Mouse (Mus musculus) neural tube, embryonic 13.5 days (tissue): ENCODE results near the gene Lep. TPM values are rescaled to one million over a fixed set of nuclear protein-coding genes. Genes with fewer than 3 reads are reported as not detected.
A peak's percentile ranks its signal among the peaks of the same experiment; 100 is the strongest.

Experiments
- ATAC-seq: fragments of 200-750 bp; cut with Nextera tagmentation; 2 replicates; pipeline ENCODE4 v1.8.0; 2017; ENCODE audit warnings: low read depth, mild to moderate bottlenecking, moderate TSS enrichment, moderate library complexity
- H3K27ac ChIP-seq: fragments of 300-500 bp; sonication (generic); replicated peaks from 2 replicates; pipeline ENCODE4 v1.5.1; 2015; ENCODE audit warnings: moderate library complexity, mild to moderate bottlenecking, inconsistent platforms
- H3K27me3 ChIP-seq: fragments of 300-500 bp; sonication (generic); 2 replicates; pipeline ENCODE4 v1.6.1; 2015; ENCODE audit warnings: mild to moderate bottlenecking, inconsistent platforms
- H3K36me3 ChIP-seq: fragments of 300-500 bp; sonication (generic); 2 replicates; pipeline ENCODE4 v1.6.1; 2015; ENCODE audit warnings: mild to moderate bottlenecking, inconsistent platforms
- H3K4me1 ChIP-seq: fragments of 300-500 bp; sonication (generic); replicated peaks from 2 replicates; pipeline ENCODE4 v1.6.1; 2015; ENCODE audit warnings: inconsistent platforms
- H3K4me2 ChIP-seq: fragments of 300-500 bp; sonication (generic); 2 replicates; pipeline ENCODE4 v1.6.1; 2015; ENCODE audit warnings: inconsistent platforms, mild to moderate bottlenecking, moderate library complexity
- H3K4me3 ChIP-seq: fragments of 300-500 bp; sonication (generic); 2 replicates; pipeline ENCODE4 v1.5.1; 2015; ENCODE audit warnings: mild to moderate bottlenecking, inconsistent platforms
- H3K9ac ChIP-seq: fragments of 300-500 bp; sonication (generic); 2 replicates; pipeline ENCODE4 v1.6.1; 2015; ENCODE audit warnings: moderate library complexity, mild to moderate bottlenecking, inconsistent platforms
- H3K9me3 ChIP-seq: fragments of 300-500 bp; sonication (generic); 2 replicates; pipeline ENCODE4 v1.6.1; 2016; ENCODE audit warnings: inconsistent platforms
- WGBS: fragments of 180-500 bp; shearing (Covaris S2); methylation state at CpG from one replicate; pipeline ENCODE4 v1.1.7; 2015; 5-methylcytosine and 5-hydroxymethylcytosine counted together
- polyA plus RNA-seq: library from polyadenylated mRNA; unstranded; fragments of >200 nt; fragmentation: Nextera tagmentation; extraction: Ambion mirVana; gene quantifications from 2 replicates; pipeline ENCODE4 v1.2.1, GENCODE M21; 2015

Lep gene
- polyA plus RNA-seq, 1 experiment from 2014 or later: not detected

- H3K4me1 ChIP-seq: peaks cover 21% of the 10 kb centered on the region
- 75% methylated on average over 7 of the region's 7 CpGs for WGBS
- ATAC-seq: no peak
- H3K4me3 ChIP-seq: no peak overlapping the region
- no peaks in the 10 kb centered on the region for H3K9me3 ChIP-seq
- H3K36me3 ChIP-seq: no peaks in the 10 kb centered on the region
- H3K9ac ChIP-seq: no peak overlapping the region
- H3K4me2 ChIP-seq: no peak overlapping the region
- H3K27me3 ChIP-seq: no peaks in the 10 kb centered on the region
- H3K27ac ChIP-seq: no peak overlapping the region
Observed at GRCm38 (mm10) chr6:29053181-29053580, 6.8 kb upstream of the Lep start.

GRCm38 (mm10) chr6:29056377-29056776, 3.6 kb upstream of the Lep start:
- Histone ChIP-seq H3K27me3 (no peaks in the 10 kb centered on the region), H3K9me3 (no peaks in the 10 kb centered on the region), H3K4me2 (no peak overlapping the region), H3K27ac (no peak overlapping the region), H3K4me3 (no peak overlapping the region), H3K4me1 (peaks cover 9% of the 10 kb centered on the region), H3K36me3 (no peaks in the 10 kb centered on the region), H3K9ac (no peak overlapping the region)
- WGBS: 79% methylated on average over 7 of the region's 7 CpGs
- no peak for ATAC-seq

GRCm38 (mm10) chr6:29066389-29066790, 6.4 kb downstream of the Lep start:
- Histone ChIP-seq H3K4me2 (no peak overlapping the region), H3K9ac (no peak overlapping the region), H3K27ac (peak overlapping the region; percentile 52), H3K9me3 (no peaks in the 10 kb centered on the region), H3K4me1 (peaks cover 29% of the 10 kb centered on the region), H3K27me3 (0 out of 2 replicates have a peak, but pooled peaks cover 5% of the 10 kb centered on the region), H3K4me3 (no peak overlapping the region), H3K36me3 (no peaks in the 10 kb centered on the region)
- 16% methylated on average over 8 of the region's 8 CpGs for WGBS
- ATAC-seq: peak; percentile 68

- ATAC-seq: no peak
- H3K27ac ChIP-seq: no peak overlapping the region
- no peaks in the 10 kb centered on the region for H3K9me3 ChIP-seq
- H3K4me2 ChIP-seq: no peak overlapping the region
- no peaks in the 10 kb centered on the region for H3K27me3 ChIP-seq
- WGBS: 80% methylated on average over 4 of the region's 4 CpGs
- no peak overlapping the region for H3K9ac ChIP-seq
- no peak overlapping the region for H3K4me3 ChIP-seq
- no peaks in the 10 kb centered on the region for H3K36me3 ChIP-seq
- 0 out of 2 replicates have a peak, but pooled peaks cover 4% of the 10 kb centered on the region for H3K4me1 ChIP-seq
Observed at GRCm38 (mm10) chr6:29072258-29072657, 12.2 kb downstream of the Lep start.

- no peaks in the 10 kb centered on the region for H3K4me1 ChIP-seq
- no peak overlapping the region for H3K4me3 ChIP-seq
- no peaks in the 10 kb centered on the region for H3K9me3 ChIP-seq
- no peak overlapping the region for H3K9ac ChIP-seq
- WGBS: 77% methylated on average over 11 of the region's 11 CpGs
- H3K36me3 ChIP-seq: no peaks in the 10 kb centered on the region
- no peak overlapping the region for H3K27ac ChIP-seq
- no peak overlapping the region for H3K4me2 ChIP-seq
- H3K27me3 ChIP-seq: no peaks in the 10 kb centered on the region
- no peak for ATAC-seq
Observed at GRCm38 (mm10) chr6:29073462-29074132, 13.6 kb downstream of the Lep start.

GRCm38 (mm10) chr6:29074133-29074469, 14.1 kb downstream of the Lep start:
- Histone ChIP-seq H3K27me3 (no peaks in the 10 kb centered on the region), H3K27ac (no peak overlapping the region)

GRCm38 (mm10) chr6:29079291-29079690, 19.3 kb downstream of the Lep start:
- H3K4me3 ChIP-seq: no peak overlapping the region
- no peak overlapping the region for H3K27ac ChIP-seq
- no peaks in the 10 kb centered on the region for H3K9me3 ChIP-seq
- 71% methylated on average over 4 of the region's 4 CpGs for WGBS
- H3K4me2 ChIP-seq: no peak overlapping the region
- H3K9ac ChIP-seq: no peak overlapping the region
- ATAC-seq: no peak
- H3K36me3 ChIP-seq: no peaks in the 10 kb centered on the region
- no peaks in the 10 kb centered on the region for H3K27me3 ChIP-seq
- H3K4me1 ChIP-seq: peaks cover 5% of the 10 kb centered on the region; the same call in 1 of the 2 replicates

More at GRCm38 (mm10) chr6:29074133-29074469, 14.1 kb downstream of the Lep start:
- no peak overlapping the region for H3K4me3 ChIP-seq
- H3K4me1 ChIP-seq: no peaks in the 10 kb centered on the region
- no peak for ATAC-seq
- no peak overlapping the region for H3K9ac ChIP-seq
- no peak overlapping the region for H3K4me2 ChIP-seq
- no peaks in the 10 kb centered on the region for H3K36me3 ChIP-seq
- H3K9me3 ChIP-seq: no peaks in the 10 kb centered on the region

GRCm38 (mm10) chr6:29081826-29082363, 21.9 kb downstream of the Lep start:
- no peak overlapping the region for H3K4me3 ChIP-seq
- peaks cover 5% of the 10 kb centered on the region; the same call in 1 of the 2 replicates for H3K4me1 ChIP-seq
- WGBS: 81% methylated on average over 10 of the region's 10 CpGs
- no peaks in the 10 kb centered on the region for H3K9me3 ChIP-seq
- no peak for ATAC-seq
- no peak overlapping the region for H3K9ac ChIP-seq
- no peak overlapping the region for H3K27ac ChIP-seq
- no peaks in the 10 kb centered on the region for H3K27me3 ChIP-seq
- no peaks in the 10 kb centered on the region for H3K36me3 ChIP-seq
- H3K4me2 ChIP-seq: no peak overlapping the region

- Histone ChIP-seq H3K9ac (no peak overlapping the region), H3K27ac (no peak overlapping the region), H3K4me1 (peaks cover 5% of the 10 kb centered on the region; the same call in 1 of the 2 replicates), H3K36me3 (no peaks in the 10 kb centered on the region), H3K4me3 (no peak overlapping the region), H3K27me3 (no peaks in the 10 kb centered on the region), H3K9me3 (no peaks in the 10 kb centered on the region), H3K4me2 (no peak overlapping the region)
- WGBS: 44% methylated on average over 9 of the region's 9 CpGs
- no peak for ATAC-seq
Observed at GRCm38 (mm10) chr6:29082776-29083354, 22.8 kb downstream of the Lep start.

- Histone ChIP-seq H3K4me3 (no peak overlapping the region), H3K4me1 (peaks cover 4% of the 10 kb centered on the region; the same call in 1 of the 2 replicates), H3K9ac (no peak overlapping the region), H3K4me2 (no peak overlapping the region), H3K36me3 (no peaks in the 10 kb centered on the region), H3K9me3 (no peaks in the 10 kb centered on the region), H3K27me3 (no peaks in the 10 kb centered on the region), H3K27ac (no peak overlapping the region)
- WGBS: 69% methylated on average over 7 of the region's 7 CpGs
- no peak for ATAC-seq
Observed at GRCm38 (mm10) chr6:29084401-29084800, 24.4 kb downstream of the Lep start.

GRCm38 (mm10) chr6:29087921-29088709, 28.1 kb downstream of the Lep start:
- Histone ChIP-seq H3K36me3 (no peaks in the 10 kb centered on the region), H3K27ac (no peak overlapping the region), H3K9me3 (peaks cover 3% of the 10 kb centered on the region; the same call in 1 of the 2 replicates), H3K27me3 (no peaks in the 10 kb centered on the region), H3K4me2 (no peak overlapping the region), H3K9ac (no peak overlapping the region), H3K4me3 (no peak overlapping the region), H3K4me1 (no peaks in the 10 kb centered on the region)
- ATAC-seq: no peak
- WGBS: 72% methylated on average over 7 of the region's 7 CpGs

GRCm38 (mm10) chr6:29092234-29092633, 32.2 kb downstream of the Lep start:
- 81% methylated on average over 7 of the region's 7 CpGs for WGBS

More at GRCm38 (mm10) chr6:29092234-29092633, 32.2 kb downstream of the Lep start:
- peaks cover 14% of the 10 kb centered on the region; the same call in 1 of the 2 replicates for H3K9me3 ChIP-seq
- H3K36me3 ChIP-seq: no peaks in the 10 kb centered on the region
- no peaks in the 10 kb centered on the region for H3K4me1 ChIP-seq
- no peak overlapping the region for H3K27ac ChIP-seq
- H3K9ac ChIP-seq: no peak overlapping the region
- no peak for ATAC-seq
- H3K27me3 ChIP-seq: no peaks in the 10 kb centered on the region
- no peak overlapping the region for H3K4me2 ChIP-seq
- no peak overlapping the region for H3K4me3 ChIP-seq
